Mouse (Mus musculus): ENCODE measurements at regions not wholly inside any gene's neighbourhood (a gene's known extent, or its start where the extent isn't known, plus 50 kb on each side); places are given as distances from the start of the nearest gene placed in this dataset.

GRCm38 (mm10) chr3:134630135-134630516 is 198.7 kb upstream of the Tacr3 start:
- TF ChIP-seq CEBPB (IDR thresholded peaks at IDR 0.05; ENCODE audit: insufficient read depth, poor library complexity, severe bottlenecking) (no peak), SRF (IDR thresholded peaks at IDR 0.05; ENCODE audit: control insufficient read depth, insufficient read length, low read depth) (no peak), MYOD1 (IDR thresholded peaks at IDR 0.05; ENCODE audit: control insufficient read depth in 1 of 3, insufficient read length in 2 of 3, low read depth in 2 of 3) (no peak), TCF12 (IDR thresholded peaks at IDR 0.05; ENCODE audit: insufficient read depth, poor library complexity, severe bottlenecking) (no peak), POLR2A (IDR thresholded peaks at IDR 0.05; ENCODE audit: insufficient read length, low read depth) (no peak), TCF3 (IDR thresholded peaks at IDR 0.05; ENCODE audit: insufficient read length, low read depth) (no peak), MYOG (IDR thresholded peaks at IDR 0.05; ENCODE audit: control insufficient read depth in 1 of 3, insufficient read depth in 1 of 3, insufficient read length in 2 of 3, low read depth in 2 of 3) (no peak), USF1 (IDR thresholded peaks at IDR 0.05; ENCODE audit: low read depth) (no peak), POLR2AphosphoS2 (IDR thresholded peaks at IDR 0.05; ENCODE audit: insufficient read length, low read depth) (no peak)

Measured in myocyte (in vitro differentiated cells).